Mouse (Mus musculus) liver, embryonic 14.5 days (tissue): ENCODE measurements around the gene B3galt4. TPM values are rescaled to one million over a fixed set of nuclear protein-coding genes. Genes with fewer than 3 reads are reported as not detected.
A peak's percentile ranks its signal among the peaks of the same experiment; 100 is the strongest.

Experiments
- ATAC-seq: fragments of 200-750 bp; cut with Nextera tagmentation; 2 replicates; pipeline ENCODE4 v1.8.0; 2017; ENCODE audit warnings: moderate number of reproducible peaks, mild to moderate bottlenecking, moderate library complexity; ENCODE audit not compliant: insufficient read depth
- DNase-seq, 3 experiments: peaks; one replicate each; pipeline ENCODE4 v3.0.0-alpha.2; 2012 to 2013; ENCODE audit warnings: low read depth in 3 of 3, low spot score in 3 of 3
- H3K27ac ChIP-seq: fragments of 300-500 bp; sonication (generic); 2 replicates; pipeline ENCODE4 v1.5.1; 2014; ENCODE audit warnings: moderate library complexity, mild to moderate bottlenecking, control low read depth, inconsistent platforms
- H3K27me3 ChIP-seq: fragments of 300-500 bp; sonication (generic); 2 replicates; pipeline ENCODE4 v1.6.1; 2014; ENCODE audit warnings: mild to moderate bottlenecking, low read length, moderate library complexity; ENCODE audit not compliant: control insufficient read depth, insufficient read depth
- H3K36me3 ChIP-seq: fragments of 300-500 bp; sonication (generic); replicated peaks from 2 replicates; pipeline ENCODE4 v1.6.1; 2014; ENCODE audit warnings: low read depth; ENCODE audit not compliant: control insufficient read depth, insufficient read depth
- H3K4me1 ChIP-seq, 2 experiments: fragments of 200-500 bp in 1 of 2; fragments of 300-500 bp in 1 of 2; sonication (generic) in 1 of 2; replicated peaks; 2 replicates each; pipeline ENCODE4 v1.6.1; 2012 to 2014; ENCODE audit warnings: antibody characterized with exemption in 1 of 2, inconsistent platforms in 1 of 2, low read length in 1 of 2; ENCODE audit not compliant: control insufficient read depth in 2 of 2, insufficient read depth in 2 of 2
- H3K4me2 ChIP-seq: fragments of 300-500 bp; sonication (generic); 2 replicates; pipeline ENCODE4 v1.6.1; 2014; ENCODE audit warnings: low read depth, mild to moderate bottlenecking, control low read depth, moderate library complexity
- H3K4me3 ChIP-seq, 2 experiments: fragments of 200-500 bp in 1 of 2; fragments of 300-500 bp in 1 of 2; sonication (generic) in 1 of 2; 2 replicates each; pipeline ENCODE4 v1.5.1; 2012 to 2014; ENCODE audit warnings: low read depth in 2 of 2, low read length in 2 of 2, mild to moderate bottlenecking in 2 of 2, control low read depth in 1 of 2, inconsistent platforms in 1 of 2, moderate library complexity in 1 of 2; ENCODE audit not compliant: insufficient read depth in 1 of 2
- H3K9ac ChIP-seq: fragments of 300-500 bp; sonication (generic); replicated peaks from 2 replicates; pipeline ENCODE4 v1.6.1; 2014; ENCODE audit warnings: mild to moderate bottlenecking, control low read depth, moderate library complexity
- H3K9me3 ChIP-seq: fragments of 300-500 bp; sonication (generic); 2 replicates; pipeline ENCODE4 v1.6.1; 2016; ENCODE audit warnings: low read length, mixed read lengths; ENCODE audit not compliant: control insufficient read depth
- CTCF ChIP-seq: IDR thresholded peaks from 2 replicates; pipeline ENCODE4 v1.5.1; 2016; ENCODE audit warnings: antibody characterized with exemption, low read depth, control low read depth
- EP300 ChIP-seq: IDR thresholded peaks from 2 replicates; pipeline ENCODE4 v1.6.1; 2016; ENCODE audit warnings: antibody characterized with exemption, low read depth
- WGBS: fragments of 180-500 bp; shearing (Covaris S2); extraction: QIAGEN DNeasy Blood & Tissue Kit; methylation state at CpG from one replicate; pipeline ENCODE4 v1.1.7; 2014; ENCODE audit not compliant: insufficient replicate concordance; 5-methylcytosine and 5-hydroxymethylcytosine counted together
- polyA plus RNA-seq, 2 experiments: library from polyadenylated mRNA; depleted of rRNA in 1 of 2; stranded (reverse) in 1 of 2; unstranded in 1 of 2; fragments of >200 nt; fragmentation: Nextera tagmentation in 1 of 2; extraction: Ambion mirVana in 1 of 2; gene quantifications; 2 replicates each; pipeline versions ENCODE4 v1.2.1 to v1.2.3; 2012 to 2014

Gene B3galt4
- polyA plus RNA-seq, 2 experiments, result 1.1 to 1.8 TPM

GRCm38 (mm10) chr17:33958451-33958850 is 7.2 kb upstream of the B3galt4 start:
- no peak overlapping the region for H3K4me2 ChIP-seq
- TF ChIP-seq CTCF (no peak), EP300 (no peak)
- no peaks in the 10 kb centered on the region for H3K27me3 ChIP-seq
- peaks cover 12% of the 10 kb centered on the region for H3K36me3 ChIP-seq
- H3K4me3 ChIP-seq, result no peak overlapping the region
- no peak for DNase-seq
- no peak overlapping the region for H3K27ac ChIP-seq
- peaks cover 5 to 11% of the 10 kb centered on the region in 2 experiments for H3K4me1 ChIP-seq
- ATAC-seq, result no peak
- H3K9me3 ChIP-seq, result no peaks in the 10 kb centered on the region
- 89% methylated on average over 11 of the region's 11 CpGs for WGBS
- no peak overlapping the region for H3K9ac ChIP-seq

- Histone ChIP-seq H3K4me2 (no peak overlapping the region), H3K4me3 (no peak overlapping the region), H3K27ac (no peak overlapping the region), H3K27me3 (no peaks in the 10 kb centered on the region), H3K4me1 (peaks cover 14 to 15% of the 10 kb centered on the region in 2 experiments), H3K36me3 (peaks cover 21% of the 10 kb centered on the region), H3K9me3 (no peaks in the 10 kb centered on the region), H3K9ac (no peak overlapping the region)
- DNase-seq, result no peak
- TF ChIP-seq EP300, result no peak
- no peak for TF ChIP-seq CTCF
- ATAC-seq, result no peak
- WGBS, result 76% methylated on average over 6 of the region's 6 CpGs
Measured at GRCm38 (mm10) chr17:33957493-33957892, 6.2 kb upstream of the B3galt4 start.

GRCm38 (mm10) chr17:33956336-33956735 is 5.0 kb upstream of the B3galt4 start:
- Histone ChIP-seq H3K4me1 (peaks cover 15 to 18% of the 10 kb centered on the region in 2 experiments), H3K4me2 (peak overlapping the region; percentile 82), H3K36me3 (peaks cover 28% of the 10 kb centered on the region), H3K27me3 (no peaks in the 10 kb centered on the region), H3K27ac (peak overlapping the region; percentile 67), H3K9ac (peak overlapping the region; percentile 94), H3K4me3 (peak overlapping the region; percentile 82 to 91), H3K9me3 (no peaks in the 10 kb centered on the region)
- WGBS, result 5% methylated on average over 10 of the region's 10 CpGs
- ATAC-seq (no peak), DNase-seq (no peak)
- no peak for TF ChIP-seq CTCF

GRCm38 (mm10) chr17:33955555-33956214 is 4.4 kb upstream of the B3galt4 start, which contains the start of the genes Vps52 and Rps18:
Vps52 (plus strand) TSS chr17:33955812.
Rps18 (minus strand) TSS chr17:33956001.
- H3K36me3 ChIP-seq, result peaks cover 28% of the 10 kb centered on the region
- H3K4me1 ChIP-seq, result peaks cover 17 to 20% of the 10 kb centered on the region in 2 experiments
- no peaks in the 10 kb centered on the region for H3K9me3 ChIP-seq
- H3K27ac ChIP-seq, result peak within 1 kb of the TSS; percentile 67
- no peaks in the 10 kb centered on the region for H3K27me3 ChIP-seq
- peak within 1 kb of the TSS; percentile 82 to 91 for H3K4me3 ChIP-seq
- peak within 1 kb of the TSS; percentile 89 for H3K4me2 ChIP-seq
- DNase-seq (peak; percentile 97 to 98 (median 97)), ATAC-seq (peak; percentile 83)
- peak within 1 kb of the TSS; percentile 94 for H3K9ac ChIP-seq
- TF ChIP-seq EP300 (peak; percentile 15; the same call in 1 of the 2 replicates), CTCF (peak; percentile 38)
- under 1% methylated on average over 50 of the region's 50 CpGs for WGBS

GRCm38 (mm10) chr17:33954646-33955554 is 3.6 kb upstream of the B3galt4 start:
- Histone ChIP-seq H3K27me3 (no peaks in the 10 kb centered on the region), H3K9me3 (no peaks in the 10 kb centered on the region), H3K27ac (peak overlapping the region; percentile 40), H3K9ac (peak overlapping the region; percentile 86), H3K36me3 (peaks cover 28% of the 10 kb centered on the region), H3K4me2 (peak overlapping the region; percentile 89), H3K4me3 (peak overlapping the region; percentile 70 to 82), H3K4me1 (peaks cover 18 to 20% of the 10 kb centered on the region in 2 experiments)
- DNase-seq (no peak), ATAC-seq (peak; percentile 2; the same call in 1 of the 2 replicates)
- TF ChIP-seq CTCF (no peak), EP300 (peak; percentile 25; the same call in 1 of the 2 replicates)
- WGBS, result under 1% methylated on average over 33 of the region's 33 CpGs
